Mouse (Mus musculus) E14TG2a.4 (cell line): ENCODE measurements around the gene Sdk1.
A peak's percentile ranks its signal among the peaks of the same experiment; 100 is the strongest.

Experiments
- CTCF ChIP-seq: conservative IDR thresholded peaks from 2 replicates; pipeline ENCODE4 v1.5.1; 2014; ENCODE audit warnings: low read length
- NANOG ChIP-seq: IDR thresholded peaks from 2 replicates; pipeline ENCODE4 v1.6.1; 2014; ENCODE audit warnings: borderline replicate concordance, low read length, mixed read lengths
- POU5F1 ChIP-seq: IDR thresholded peaks from 2 replicates; pipeline ENCODE4 v1.6.1; 2014; ENCODE audit warnings: low read length, borderline replicate concordance

DNA sequence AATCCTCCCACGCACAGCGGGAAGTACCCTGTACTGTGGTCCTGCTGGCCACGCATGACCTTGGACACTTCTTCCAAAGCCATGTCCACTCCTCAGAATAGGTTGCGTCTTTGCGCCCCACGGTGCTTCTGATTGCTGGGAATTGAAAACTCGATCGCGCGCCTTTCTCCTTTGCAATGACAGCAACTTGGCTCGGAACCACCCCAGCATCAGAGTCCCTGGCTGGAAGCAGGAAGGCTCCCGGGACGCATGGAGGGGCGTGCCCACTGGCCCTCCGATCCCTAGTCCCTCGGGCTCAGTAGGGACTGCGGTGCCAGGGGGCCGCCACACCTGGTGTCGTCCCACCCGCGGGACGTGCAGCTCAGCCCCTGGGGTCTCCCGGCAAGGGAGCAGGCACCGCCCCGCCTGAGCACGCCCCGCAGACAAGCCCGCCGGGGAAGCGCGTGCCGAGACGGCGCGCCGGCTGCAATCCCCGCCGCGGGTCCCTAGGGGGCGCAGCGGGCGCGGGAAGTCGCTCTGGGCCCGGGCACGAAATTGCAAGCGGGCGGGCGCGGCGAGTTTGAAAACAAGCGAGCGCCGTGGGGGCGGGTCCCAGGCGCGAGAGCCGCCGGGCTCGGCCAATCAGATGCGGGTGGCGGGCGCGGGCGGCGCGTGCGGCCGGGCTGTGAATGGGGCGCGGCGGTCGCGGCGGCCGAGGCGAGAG lies at the start of gene Sdk1:
- no peak for TF ChIP-seq CTCF
- TF ChIP-seq NANOG, result peak; percentile 50; the same call in 1 of the 2 replicates
- TF ChIP-seq POU5F1, result no peak
